Mouse (Mus musculus): ENCODE results near the gene Tmem232.
"Not testable (repeated sequence)": the region's sequence is repeated elsewhere in the genome, so short reads cannot be mapped to it uniquely, and the experiment has no call there.

Tmem232 gene

DNA sequence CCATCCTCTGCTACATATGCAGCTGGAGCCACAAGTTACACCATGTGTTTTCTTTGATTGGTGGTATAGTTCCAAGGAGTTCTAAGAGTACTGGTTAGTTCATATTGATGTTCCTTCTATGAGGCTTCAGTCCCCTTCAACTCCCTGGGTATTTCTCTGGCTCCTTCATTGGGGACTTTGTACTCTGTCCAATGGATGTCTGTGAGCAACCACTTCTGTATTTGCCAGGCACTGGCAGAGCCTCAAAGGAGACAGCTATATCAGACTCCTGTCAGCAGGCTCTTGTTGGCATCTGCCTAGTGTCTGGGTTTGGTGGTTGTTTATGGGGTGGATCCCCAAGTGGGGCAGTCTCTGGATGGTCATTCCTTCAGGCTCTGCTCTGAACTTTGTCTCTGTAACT lies 8.2 kb downstream of the Tmem232 start:
- in situ Hi-C loops (cut with MboI; ENCODE audit: low sequenced_read_pairs) = not testable (repeated sequence)

DNA sequence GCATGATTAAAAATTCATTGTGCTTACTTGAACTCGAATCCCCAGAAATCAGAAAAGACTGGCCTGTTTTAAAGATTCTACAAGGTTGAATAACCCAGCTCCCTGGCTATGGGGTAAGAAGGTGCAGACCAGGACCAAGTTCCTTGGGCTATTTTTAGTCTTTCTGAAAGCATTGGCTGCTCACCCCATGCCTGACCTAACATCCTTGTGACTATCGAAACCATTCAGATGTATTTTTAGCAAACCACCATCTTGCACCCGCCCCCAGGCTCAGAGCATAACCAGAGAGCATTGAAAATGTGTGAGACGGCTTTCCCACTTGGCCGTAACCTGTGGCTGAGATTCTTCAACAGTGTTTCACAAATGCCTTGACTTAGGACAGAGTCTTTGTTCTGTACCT lies 13.1 kb downstream of the Tmem232 start:
- in situ Hi-C loops (cut with MboI; ENCODE audit: low sequenced_read_pairs) = no loop called here

DNA sequence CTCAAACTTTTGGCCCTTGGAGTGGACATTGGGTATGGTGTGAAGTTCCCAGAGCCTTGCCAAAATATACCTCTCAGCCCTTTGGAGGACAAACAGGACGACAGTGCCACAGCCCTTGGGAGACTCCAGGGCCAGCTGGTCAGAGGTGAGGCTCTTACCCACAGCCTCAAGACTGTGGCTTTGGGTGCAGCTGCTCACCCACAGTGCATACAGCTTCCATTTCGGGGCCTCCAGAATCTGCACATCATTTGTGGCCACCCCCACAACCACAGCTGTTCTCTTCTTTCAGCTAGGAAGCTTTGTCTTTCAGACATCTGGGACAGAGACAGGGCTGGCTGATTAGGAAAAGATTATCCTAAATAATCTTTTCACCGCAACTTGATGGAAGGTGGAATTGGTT lies 27.1 kb downstream of the Tmem232 start:
- in situ Hi-C loops (cut with MboI; ENCODE audit: low sequenced_read_pairs) = no loop called here

DNA sequence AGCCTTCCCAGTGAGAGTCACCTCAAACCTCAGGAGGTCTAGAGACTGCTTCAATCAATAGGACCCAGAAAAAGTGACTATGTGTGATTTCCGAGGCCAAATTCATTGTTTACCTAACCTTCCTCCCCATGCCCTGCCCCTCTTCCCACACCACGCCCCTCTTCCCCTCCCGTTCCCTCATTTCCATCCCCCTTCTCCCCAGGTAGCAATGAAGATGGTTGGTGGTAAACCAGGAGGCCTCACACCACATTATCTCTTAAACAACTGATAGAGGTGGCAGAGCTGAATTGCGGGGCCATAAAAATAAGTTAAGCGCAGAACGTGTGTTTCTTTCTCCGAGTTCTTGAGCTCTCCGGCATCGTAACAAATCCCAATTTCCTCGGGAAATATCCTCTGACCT lies 55.9 kb downstream of the Tmem232 start:
- in situ Hi-C loops (cut with MboI; ENCODE audit: low sequenced_read_pairs) = no loop called here

DNA sequence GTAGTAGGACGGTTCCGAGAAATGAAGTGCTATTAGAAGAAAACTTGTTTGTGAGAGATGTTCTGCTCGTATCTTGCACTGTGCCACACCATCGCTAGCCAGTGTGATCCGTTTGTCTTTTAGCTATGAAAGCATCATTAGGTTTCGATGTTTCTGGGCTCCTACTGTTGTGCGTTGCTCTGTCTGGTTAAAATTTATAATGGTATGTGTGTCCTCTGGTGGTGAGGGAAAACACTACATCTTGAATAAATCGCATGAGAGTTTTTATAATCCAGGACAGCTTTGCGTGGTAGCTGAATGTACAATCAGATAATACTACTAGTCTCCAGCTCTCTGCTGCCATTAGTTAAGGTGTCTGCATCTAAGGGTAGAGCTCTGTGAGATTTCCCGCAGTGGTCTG lies 63.8 kb downstream of the Tmem232 start:
- in situ Hi-C loops (cut with MboI; ENCODE audit: low sequenced_read_pairs) = no loop called here

DNA sequence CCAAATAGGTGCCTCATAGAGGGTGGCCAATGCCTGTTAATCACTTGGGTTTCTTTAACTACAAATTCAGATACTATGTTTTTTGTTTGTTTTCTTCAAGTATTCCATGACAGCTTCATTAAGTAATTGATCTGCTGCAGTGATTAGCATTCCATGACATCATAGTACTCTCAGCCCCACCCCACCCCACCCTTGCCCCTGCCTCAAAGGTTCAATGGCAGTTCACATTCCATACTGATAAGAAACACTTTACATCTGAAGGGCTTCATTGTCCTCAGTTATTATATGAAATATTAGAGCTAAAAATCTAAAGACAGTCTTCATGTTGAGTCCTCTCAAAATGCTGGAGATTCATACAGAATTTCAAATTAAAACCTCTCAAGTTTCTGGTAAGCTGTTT lies 89.8 kb downstream of the Tmem232 start:
- in situ Hi-C loops (cut with MboI; ENCODE audit: low sequenced_read_pairs) = no loop called here

DNA sequence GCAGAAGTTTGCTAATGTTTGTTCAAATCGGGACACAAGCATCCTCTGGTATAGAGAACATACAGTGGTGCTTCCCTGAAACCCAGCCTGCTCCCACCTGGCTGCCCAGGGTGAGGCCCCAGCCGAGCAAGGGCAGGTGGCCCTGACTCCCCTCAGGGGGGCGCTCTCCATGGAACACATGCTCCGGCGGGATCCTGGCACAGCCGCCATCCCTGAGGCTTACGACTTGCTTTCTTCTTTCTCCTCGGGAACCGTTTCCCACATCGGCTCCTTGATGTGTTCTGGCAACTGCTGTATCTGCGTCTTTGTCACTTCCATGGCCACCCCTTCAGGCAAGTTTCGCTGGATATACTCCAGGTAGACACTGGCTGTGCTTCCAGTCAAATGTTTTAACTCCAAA lies 102.7 kb downstream of the Tmem232 start:
- in situ Hi-C loops (cut with MboI; ENCODE audit: low sequenced_read_pairs) = not testable (repeated sequence)

DNA sequence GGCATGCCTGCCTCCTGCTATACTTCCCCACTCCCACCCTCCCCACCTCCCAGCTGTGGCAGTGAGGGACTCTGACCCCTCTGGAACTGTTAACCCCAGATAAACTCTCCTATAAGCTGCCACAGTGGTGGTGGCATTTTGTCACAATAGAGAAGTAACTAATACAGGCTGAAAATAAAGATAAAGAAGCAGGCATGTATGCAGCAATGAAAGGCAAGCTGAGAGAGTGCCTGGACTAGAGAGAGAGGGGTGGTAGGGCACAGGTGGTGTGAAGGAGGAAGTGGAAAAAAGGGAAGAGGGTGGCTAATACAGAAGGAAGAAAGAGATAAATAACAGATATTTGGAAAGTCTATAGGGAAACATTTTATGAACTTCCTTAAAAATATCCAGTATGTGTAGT lies 121.5 kb downstream of the Tmem232 start:
- in situ Hi-C loops (cut with MboI; ENCODE audit: low sequenced_read_pairs) = no loop called here

DNA sequence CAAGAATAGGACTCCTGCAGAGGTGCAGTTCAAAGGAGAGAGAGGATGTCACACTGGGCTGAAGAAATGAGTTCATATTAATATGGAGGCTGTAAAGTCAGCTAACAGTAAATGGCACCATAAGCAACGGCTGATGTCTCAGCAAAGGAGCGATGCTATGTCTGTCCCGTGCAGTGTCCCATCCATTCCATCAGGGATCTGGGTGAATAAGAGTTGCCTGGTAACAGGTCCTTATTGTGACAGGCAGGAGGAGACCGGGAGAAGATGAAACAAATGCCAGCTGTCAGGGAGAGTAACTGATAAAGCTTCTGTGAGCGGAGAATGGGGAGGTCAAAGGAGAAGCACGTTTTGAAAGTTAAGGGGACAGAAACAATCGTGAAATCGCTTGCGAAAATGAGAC lies 135.3 kb downstream of the Tmem232 start:
- in situ Hi-C loops (cut with MboI; ENCODE audit: low sequenced_read_pairs) = no loop called here

DNA sequence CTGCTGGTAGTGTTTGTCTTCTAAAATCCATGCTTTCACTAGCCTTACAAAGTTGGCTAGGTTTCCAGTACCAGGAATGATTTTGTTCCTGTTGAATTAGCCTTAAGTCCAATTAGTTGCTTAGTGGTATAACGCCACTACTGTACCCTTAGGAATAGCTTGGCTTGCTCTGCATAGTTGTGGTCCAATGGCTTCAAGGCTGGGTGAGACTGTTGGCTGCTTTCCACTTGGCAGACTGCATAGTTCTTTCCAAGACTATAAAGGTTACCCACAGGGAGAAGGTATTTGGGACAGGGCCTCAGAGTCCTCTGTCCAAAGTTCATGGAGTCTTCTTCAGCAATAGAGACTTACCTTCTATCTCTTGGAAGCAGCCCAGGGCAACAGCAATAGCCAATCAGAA lies 139.7 kb downstream of the Tmem232 start:
- in situ Hi-C loops (cut with MboI; ENCODE audit: low sequenced_read_pairs) = no loop called here

DNA sequence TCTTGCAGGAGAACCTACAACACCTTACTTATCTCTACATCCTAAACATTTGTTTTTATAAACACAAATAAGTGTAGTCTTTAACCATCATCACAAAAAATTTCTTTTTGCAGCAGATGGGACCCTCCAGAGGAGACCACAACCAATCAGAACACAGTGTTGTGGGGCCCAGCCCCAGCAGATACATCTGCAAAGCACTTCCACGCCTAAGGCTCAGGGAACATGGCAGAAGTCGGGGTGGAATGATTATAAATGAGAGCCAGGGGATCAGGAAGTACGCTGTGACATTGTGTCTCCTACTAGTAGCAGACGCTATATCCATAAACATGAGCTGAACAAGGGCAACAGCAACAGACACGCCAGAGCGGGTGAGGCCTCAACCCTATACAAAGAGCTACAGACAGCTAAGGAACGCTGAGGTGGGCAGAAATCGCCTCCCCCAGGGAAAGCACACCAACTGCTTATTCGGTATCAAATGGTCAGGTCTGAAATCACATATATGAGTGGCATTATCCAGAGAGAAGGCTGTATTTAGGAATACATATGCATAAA lies 156.1 kb downstream of the Tmem232 start:
- in situ Hi-C loops (cut with MboI; ENCODE audit: low sequenced_read_pairs) = no loop called here

DNA sequence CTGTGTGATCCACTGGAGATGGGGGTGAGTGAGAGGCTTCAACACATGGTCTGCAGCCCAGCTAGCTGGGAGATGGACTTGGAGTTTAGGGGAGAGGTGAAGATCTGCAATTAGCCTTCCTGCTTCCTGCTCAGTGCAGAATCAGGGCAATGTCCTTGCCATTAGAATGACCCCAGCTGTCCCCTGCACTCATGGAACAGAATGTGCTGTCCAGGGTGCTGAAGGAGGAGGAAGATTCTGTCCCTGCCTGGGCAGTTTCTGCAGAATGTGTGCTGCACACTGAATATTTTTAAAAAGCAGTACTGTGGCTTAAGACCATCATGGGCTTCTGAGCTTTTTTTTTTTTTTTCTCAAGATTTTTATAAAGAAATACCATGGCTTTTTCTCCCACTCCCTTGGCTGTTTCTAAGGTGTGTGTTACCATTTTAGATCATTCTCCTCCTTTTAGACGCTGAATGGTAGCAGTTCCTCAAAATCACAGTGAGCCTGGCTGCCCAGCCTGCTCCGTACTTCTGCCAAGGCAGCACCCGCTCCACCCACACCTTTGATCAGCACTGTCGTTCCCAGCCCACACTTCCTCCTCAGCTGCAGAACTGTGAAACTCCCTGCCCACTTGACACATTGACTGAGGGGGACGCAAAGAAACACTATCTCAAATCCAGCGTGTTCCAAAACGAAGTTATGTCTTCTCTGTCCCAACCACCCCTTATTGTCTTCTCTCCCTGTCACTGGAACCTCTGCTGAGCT lies 170.4 kb downstream of the Tmem232 start:
- in situ Hi-C loops (cut with MboI; ENCODE audit: low sequenced_read_pairs) = no loop called here

DNA sequence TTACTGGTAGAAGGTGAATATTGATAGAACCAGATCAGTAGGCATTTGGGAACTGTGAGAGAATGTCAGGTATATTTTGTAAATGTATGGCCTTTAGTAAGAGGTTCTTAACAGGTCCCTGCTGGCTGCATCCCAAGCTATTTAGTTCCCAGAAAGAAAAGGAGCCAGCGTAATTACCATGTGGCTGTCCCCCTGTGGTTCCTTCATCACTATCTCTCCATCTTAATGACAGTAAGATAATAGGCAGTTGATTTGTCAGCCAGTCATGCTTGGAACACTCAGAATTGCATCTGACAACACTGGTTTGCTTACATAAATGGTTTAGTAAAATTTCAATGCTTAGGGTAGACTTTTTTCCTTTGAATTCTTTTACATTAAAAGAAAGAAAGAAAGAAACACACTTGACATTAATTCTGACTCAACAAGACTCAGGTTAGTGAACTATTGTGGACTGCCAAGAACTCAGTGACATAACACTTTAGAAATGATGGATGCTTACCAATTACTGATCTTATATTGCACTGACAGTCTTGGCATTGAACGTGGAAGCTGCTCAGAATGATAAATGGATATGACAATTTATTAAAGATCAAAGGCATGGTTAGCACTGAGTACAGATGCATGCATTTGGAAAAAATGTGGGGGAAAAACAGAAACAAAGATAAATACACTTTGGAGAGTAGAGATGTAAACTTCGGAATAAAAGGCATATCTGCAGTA lies 174.9 kb downstream of the Tmem232 start:
- in situ Hi-C loops (cut with MboI; ENCODE audit: low sequenced_read_pairs) = no loop called here

DNA sequence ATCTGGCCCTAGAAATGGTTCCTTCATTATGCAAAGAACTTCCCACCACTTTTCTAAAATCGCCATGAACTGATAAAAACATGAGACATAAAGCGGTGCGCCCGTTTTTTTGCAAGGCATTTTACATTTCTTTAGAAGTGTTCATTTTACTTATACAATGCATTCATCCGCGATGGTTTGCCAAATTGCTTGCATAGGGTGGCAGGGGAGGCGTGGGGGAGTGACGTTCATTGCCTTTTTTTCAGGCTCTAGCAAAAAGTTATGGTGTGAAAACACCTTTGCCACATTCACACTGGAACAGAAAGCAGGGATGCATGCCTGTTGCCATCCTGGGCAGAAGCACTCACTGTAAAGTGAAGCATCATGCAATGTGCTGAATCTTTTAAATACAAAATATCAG lies 188.7 kb downstream of the Tmem232 start:
- in situ Hi-C loops (cut with MboI; ENCODE audit: low sequenced_read_pairs) = no loop called here

DNA sequence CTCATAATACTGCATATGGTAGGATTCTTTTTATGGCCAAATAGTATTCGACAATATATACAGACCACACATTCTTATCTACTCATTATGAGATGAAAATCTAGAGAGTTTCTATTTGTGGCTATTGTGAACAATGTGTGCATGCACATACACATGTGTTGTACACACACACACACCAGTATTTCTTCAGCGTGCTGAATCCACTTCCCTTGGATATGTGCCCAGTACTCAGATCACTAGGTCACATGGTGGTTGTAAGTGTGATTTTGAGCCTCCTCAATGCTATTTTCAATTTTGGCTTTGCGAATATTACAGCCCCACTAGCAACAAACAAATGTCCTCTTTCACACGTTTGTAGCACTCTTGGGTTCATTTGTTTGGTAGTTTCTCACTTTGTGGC lies 200.6 kb downstream of the Tmem232 start:
- in situ Hi-C loops (cut with MboI; ENCODE audit: low sequenced_read_pairs) = no loop called here

DNA sequence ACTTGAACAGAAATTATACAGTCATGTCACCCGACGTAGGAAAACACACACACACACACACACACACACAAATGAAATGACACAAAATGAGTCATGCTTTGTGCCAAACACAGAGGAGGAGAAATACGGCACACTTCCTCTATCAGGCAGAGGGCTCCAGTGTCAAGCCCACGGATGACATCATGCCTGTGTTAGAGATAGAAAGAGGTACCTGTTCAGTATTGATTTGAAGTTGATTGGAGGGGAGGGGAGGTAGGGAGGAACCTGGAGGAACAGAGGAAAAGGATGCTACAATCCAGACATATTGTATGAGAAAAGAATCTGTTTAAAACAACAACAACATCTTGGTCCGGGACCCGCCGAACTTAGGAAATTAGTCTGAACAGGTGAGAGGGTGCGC lies 209.8 kb downstream of the Tmem232 start:
- in situ Hi-C loops (cut with MboI; ENCODE audit: low sequenced_read_pairs) = no loop called here

DNA sequence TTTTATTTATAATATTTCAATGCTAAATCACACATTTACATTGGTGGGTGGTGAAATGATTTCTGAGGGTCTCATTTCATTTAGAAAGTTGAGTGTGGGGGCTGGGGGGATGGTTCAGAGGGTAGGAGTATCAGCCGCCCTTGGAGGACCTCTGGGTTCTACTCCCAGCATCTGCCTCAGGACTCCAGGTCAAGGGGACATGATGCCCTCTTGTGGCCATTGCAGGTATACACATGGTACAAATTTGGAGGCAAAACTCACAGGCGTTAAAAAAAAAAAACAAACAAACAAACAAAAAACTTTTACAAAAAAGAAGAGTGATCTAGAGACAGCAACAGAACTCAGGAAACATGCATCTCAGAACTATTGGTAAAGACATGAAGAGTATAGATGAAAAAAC lies 215.3 kb downstream of the Tmem232 start:
- in situ Hi-C loops (cut with MboI; ENCODE audit: low sequenced_read_pairs) = no loop called here

DNA sequence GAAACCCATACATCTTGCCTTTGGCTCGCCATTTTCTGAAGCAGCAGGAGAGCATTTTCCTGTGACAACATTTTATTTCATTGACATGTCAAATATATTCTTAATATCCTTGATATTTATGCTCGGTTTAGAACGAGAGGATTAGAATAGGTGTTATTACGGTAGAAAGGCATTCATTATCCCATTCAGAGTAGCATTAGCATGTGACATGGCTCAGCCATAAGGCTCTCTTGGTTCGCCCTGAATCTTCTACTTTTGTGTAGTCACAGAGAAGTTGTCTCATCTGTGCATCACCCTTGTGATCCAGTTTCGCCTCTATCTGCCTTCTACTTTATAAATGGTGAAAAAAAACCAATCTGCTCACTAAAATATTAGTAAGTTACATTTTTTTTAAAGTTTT lies 220.0 kb downstream of the Tmem232 start:
- in situ Hi-C loops (cut with MboI; ENCODE audit: low sequenced_read_pairs) = no loop called here

DNA sequence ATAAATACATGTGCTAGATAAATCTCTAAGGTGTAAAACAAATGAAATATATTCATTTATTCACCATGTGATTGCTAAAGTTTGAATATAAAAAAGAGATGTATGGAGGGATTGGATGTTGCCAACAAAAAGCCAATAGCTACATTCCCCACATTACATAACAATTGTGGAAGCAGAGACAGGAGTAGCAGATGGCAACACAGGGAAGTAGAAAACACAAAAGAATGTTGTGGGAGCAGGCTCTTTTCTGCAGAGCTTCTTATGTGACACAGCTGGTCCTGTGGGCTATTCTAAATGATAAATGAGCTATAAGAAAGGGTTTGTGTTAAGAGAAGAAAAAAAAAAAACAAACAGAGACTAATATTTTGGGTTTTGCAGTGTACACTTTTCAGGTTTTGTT lies 240.6 kb downstream of the Tmem232 start:
- in situ Hi-C loops (cut with MboI; ENCODE audit: low sequenced_read_pairs) = no loop called here

DNA sequence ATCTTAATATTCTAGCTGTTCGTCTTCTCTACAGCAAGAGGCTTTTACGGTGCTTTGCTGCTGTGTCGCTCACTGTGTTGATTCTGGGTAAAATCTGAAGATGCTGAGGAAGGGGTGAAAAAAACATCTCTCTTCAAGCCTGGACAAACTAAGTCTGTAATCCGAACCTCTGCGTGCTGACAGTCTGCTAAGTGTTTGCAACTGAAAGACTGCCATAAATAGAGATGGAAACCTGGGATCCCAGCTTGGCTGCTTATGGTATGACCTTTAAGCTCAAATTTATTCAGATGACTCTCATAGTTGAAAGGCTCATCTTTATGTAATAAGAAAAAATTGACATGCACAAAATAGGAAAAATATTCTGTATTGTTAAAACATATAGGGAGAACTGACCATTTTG lies 242.8 kb downstream of the Tmem232 start:
- in situ Hi-C loops (cut with MboI; ENCODE audit: low sequenced_read_pairs) = no loop called here

DNA sequence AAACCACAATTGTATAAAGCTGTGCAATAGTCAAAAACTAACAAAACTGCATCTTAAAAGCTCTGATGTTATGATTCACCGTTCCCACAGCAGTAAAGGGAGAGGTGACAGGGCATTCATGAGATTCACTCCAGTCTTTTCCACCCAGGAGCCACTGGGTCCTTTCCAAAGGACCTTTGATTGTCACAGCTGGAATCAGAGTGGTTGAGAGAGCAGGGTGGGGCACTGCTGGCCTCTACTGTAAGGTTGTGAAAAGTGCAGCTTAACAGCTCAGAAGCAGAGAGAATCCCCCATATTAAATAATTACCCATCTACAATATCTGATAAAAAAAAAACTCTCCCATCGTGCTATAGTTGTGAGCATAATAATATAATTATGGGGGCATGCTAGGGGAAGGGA lies 288.4 kb downstream of the Tmem232 start:
- in situ Hi-C loops (cut with MboI; ENCODE audit: low sequenced_read_pairs) = no loop called here

DNA sequence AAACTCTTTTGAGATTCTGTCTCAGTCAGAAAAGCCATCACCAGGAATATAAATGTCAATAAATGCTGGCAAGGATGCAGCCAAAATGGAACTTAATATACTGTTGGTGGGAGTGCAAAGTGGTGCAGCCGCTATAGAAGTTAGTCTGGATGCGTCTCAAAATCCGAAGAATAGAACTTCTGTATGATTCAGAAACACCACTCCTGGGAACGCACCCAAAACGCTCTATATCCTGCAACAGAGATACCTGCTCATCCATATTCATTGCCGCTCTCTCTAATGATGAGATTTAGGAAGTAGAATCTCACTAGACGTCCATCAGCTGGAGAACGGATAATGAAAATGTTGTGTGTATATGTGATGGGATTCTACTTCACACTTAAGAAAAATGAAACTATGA lies 290.3 kb downstream of the Tmem232 start:
- in situ Hi-C loops (cut with MboI; ENCODE audit: low sequenced_read_pairs) = no loop called here
